Mouse (Mus musculus) hindbrain, postnatal 0 days (tissue): ENCODE measurements around the gene Mthfs. TPM values are rescaled to one million over a fixed set of nuclear protein-coding genes. Genes with fewer than 3 reads are reported as not detected.
"Not testable (repeated sequence)": the region's sequence is repeated elsewhere in the genome, so short reads cannot be mapped to it uniquely, and the experiment has no call there.

Source experiments
- ATAC-seq: fragments of 200-750 bp; cut with Nextera tagmentation; 2 replicates; pipeline ENCODE4 v1.8.0; 2017; ENCODE audit warnings: mild to moderate bottlenecking, moderate TSS enrichment, moderate library complexity
- DNase-seq: peaks from one replicate; pipeline ENCODE4 v3.0.0-alpha.2; 2015; ENCODE audit warnings: low spot score
- H3K27ac ChIP-seq: fragments of 300-500 bp; sonication (generic); 2 replicates; pipeline ENCODE4 v1.5.1; 2014; ENCODE audit warnings: mild to moderate bottlenecking
- H3K27me3 ChIP-seq: fragments of 300-500 bp; sonication (generic); 2 replicates; pipeline ENCODE4 v1.6.1; 2014; ENCODE audit warnings: low read length, mixed read lengths; ENCODE audit not compliant: insufficient read depth
- H3K36me3 ChIP-seq: fragments of 300-500 bp; sonication (generic); 2 replicates; pipeline ENCODE4 v1.6.1; 2014; ENCODE audit warnings: low read length, mixed read lengths; ENCODE audit not compliant: insufficient read depth
- H3K4me1 ChIP-seq: fragments of 300-500 bp; sonication (generic); 2 replicates; pipeline ENCODE4 v1.6.1; 2014; ENCODE audit warnings: antibody characterized with exemption, low read length, mixed read lengths; ENCODE audit not compliant: insufficient read depth
- H3K4me2 ChIP-seq: fragments of 300-500 bp; sonication (generic); 2 replicates; pipeline ENCODE4 v1.6.1; 2014; ENCODE audit warnings: low read depth, mild to moderate bottlenecking, low read length, moderate library complexity, mixed read lengths
- H3K4me3 ChIP-seq: fragments of 300-500 bp; sonication (generic); 2 replicates; pipeline ENCODE4 v1.5.1; 2014; ENCODE audit warnings: low read length
- H3K9ac ChIP-seq: fragments of 300-500 bp; sonication (generic); replicated peaks from 2 replicates; pipeline ENCODE4 v1.6.1; 2014; ENCODE audit warnings: mild to moderate bottlenecking, low read length, moderate library complexity, mixed read lengths
- H3K9me3 ChIP-seq: fragments of 300-500 bp; sonication (generic); 2 replicates; pipeline ENCODE4 v1.6.1; 2016; ENCODE audit warnings: low read length, mixed read lengths
- CTCF ChIP-seq: IDR thresholded peaks from 2 replicates; pipeline ENCODE4 v1.5.1; 2016; ENCODE audit warnings: antibody characterized with exemption, control low read depth, low read depth
- WGBS: fragments of 180-500 bp; shearing (Covaris S2); extraction: QIAGEN DNeasy Blood & Tissue Kit; methylation state at CpG from one replicate; pipeline ENCODE4 v1.1.7; 2014; 5-methylcytosine and 5-hydroxymethylcytosine counted together
- polyA plus RNA-seq: library from polyadenylated mRNA; unstranded; fragments of >200 nt; fragmentation: Nextera tagmentation; extraction: Ambion mirVana; gene quantifications from 2 replicates; pipeline ENCODE4 v1.2.1, GENCODE M21; 2015
- total RNA-seq: library from RNA; depleted of rRNA; stranded (reverse); fragments of >200 nt; gene quantifications from 2 replicates; pipeline ENCODE4 v1.2.3, GENCODE M21; 2014; rRNA removed

The Mthfs gene
- total RNA-seq (5.3 and 11.1 TPM in 2 replicates), polyA plus RNA-seq (22.5 and 23.7 TPM in 2 replicates)

DNA sequence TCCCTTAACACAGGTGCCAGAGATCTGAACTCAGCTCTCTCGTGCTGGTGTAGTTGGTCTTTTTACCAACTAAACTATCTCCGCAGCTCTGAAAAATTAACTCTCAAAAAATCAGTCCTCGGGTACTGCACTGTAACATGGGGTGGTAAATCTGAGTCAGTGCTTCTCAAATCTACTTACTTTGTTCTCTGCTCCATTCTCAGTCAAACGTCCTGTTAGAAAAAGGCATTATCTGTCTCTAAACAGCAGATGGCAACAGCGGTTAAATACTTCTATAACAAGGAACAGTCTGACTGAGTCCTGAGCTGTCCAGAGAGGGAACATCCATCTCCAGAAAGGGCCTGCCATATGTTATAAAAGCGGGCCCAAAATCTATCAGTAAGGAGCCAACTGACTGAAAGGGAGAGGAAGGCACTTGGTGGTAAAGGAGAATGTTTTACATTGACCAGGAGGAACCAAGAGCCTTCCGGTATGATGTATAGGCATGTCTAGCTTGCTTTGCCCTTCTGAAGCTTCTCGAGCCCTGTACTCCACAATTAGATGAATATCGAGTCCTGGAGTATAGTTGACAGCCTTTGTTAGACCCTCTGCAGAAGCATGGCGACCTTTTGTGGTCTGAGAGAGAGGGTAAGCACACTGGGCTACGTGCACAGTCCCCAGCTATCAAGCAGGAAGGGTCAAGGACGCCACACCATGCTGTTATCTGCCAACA lies at the start of gene Mthfs:
Mthfs (plus strand) TSS at position 324 of the 712 bp plus-strand sequence.
- peak within 1 kb of the TSS; percentile 44 for H3K4me2 ChIP-seq
- peak; percentile 35; the same call in 1 of the 2 replicates for TF ChIP-seq CTCF
- not testable (repeated sequence) for H3K9me3 ChIP-seq, H3K27me3 ChIP-seq, H3K36me3 ChIP-seq, H3K4me1 ChIP-seq, H3K9ac ChIP-seq
- H3K27ac ChIP-seq, result peak within 1 kb of the TSS; percentile 78; the same call in 1 of the 2 replicates
- DNase-seq (peak; percentile 6), ATAC-seq (peak; percentile 77)
- 20% methylated on average over 9 of the region's 12 CpGs for WGBS
- H3K4me3 ChIP-seq, result peak within 1 kb of the TSS; percentile 26

DNA sequence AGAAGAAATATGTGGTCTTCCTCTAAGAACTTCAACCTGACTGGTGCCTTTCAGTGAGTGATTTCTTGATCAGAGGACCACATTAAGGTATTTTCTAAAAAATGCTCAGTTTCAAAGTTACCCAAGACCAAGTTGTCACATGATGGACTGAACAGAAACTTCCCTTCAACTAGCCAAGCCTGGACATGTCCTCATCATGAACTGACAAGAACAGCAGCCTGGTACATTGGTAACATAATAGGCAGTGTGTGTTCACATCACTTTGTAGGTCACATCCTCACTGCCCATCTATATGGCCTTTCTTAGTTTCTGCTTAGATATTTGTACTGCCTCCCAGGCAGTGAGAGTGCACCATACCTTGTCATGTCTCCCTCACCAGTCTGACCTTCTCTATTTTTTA lies 37.9 kb upstream of the Mthfs start:
- not testable (repeated sequence) for H3K4me3 ChIP-seq

DNA sequence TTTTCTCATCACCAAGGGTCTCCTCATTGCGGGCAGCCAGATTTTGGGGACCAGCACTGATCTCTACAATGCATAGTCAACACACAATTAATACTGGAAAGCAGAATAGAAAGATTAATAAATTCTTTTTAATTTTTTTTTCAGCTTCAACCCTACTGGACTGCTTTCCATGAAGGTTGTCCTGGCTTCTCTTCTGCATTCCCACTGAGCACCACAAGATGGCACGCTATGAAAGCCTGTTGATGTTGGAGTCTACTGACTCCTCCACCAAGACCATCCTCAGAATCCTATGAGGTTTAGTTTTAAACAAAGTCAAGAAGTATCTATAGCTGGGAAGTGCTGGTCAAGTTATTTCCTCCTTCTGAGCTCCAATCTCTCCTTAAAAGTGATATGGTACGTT lies 31.6 kb upstream of the Mthfs start:
- peak; percentile 36; the same call in 1 of the 2 replicates for TF ChIP-seq CTCF
- not testable (repeated sequence) for H3K4me2 ChIP-seq
- WGBS, result 32% methylated on average over 2 of the region's 3 CpGs

More for the DNA sequence above, 37.9 kb upstream of the Mthfs start:
- not testable (repeated sequence) for H3K4me2 ChIP-seq, H3K27ac ChIP-seq, H3K9me3 ChIP-seq, H3K9ac ChIP-seq, ATAC-seq, DNase-seq, H3K36me3 ChIP-seq, H3K4me1 ChIP-seq, H3K27me3 ChIP-seq

DNA sequence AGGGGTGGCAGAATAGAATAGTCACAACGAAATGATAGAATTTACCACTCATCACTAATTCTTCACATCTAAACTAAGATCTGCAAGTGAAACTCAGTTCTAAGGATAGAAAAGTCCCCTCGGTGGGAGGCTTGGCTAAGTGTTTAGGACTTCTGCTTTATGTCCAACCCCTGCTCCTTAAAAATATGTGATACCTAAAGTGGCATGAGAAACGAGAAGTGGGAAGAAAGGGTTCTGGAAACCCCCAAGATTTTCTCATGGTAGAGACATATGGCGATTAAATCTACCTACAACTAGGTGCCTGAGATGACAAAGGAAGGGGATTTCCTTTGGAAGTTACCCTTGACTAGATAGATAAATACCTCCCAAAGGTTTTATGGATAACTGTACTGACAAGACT lies 31.0 kb upstream of the Mthfs start:
- not testable (repeated sequence) for H3K9ac ChIP-seq, DNase-seq, H3K4me1 ChIP-seq, ATAC-seq, H3K4me2 ChIP-seq, H3K27ac ChIP-seq, H3K36me3 ChIP-seq, H3K9me3 ChIP-seq, H3K27me3 ChIP-seq, H3K4me3 ChIP-seq
- 93% methylated on average over 3 of the region's 4 CpGs for WGBS

More for the DNA sequence above, 31.6 kb upstream of the Mthfs start:
- H3K9ac ChIP-seq, ATAC-seq, H3K27me3 ChIP-seq, DNase-seq, H3K4me3 ChIP-seq, H3K4me1 ChIP-seq, H3K27ac ChIP-seq, H3K36me3 ChIP-seq, H3K9me3 ChIP-seq: not testable (repeated sequence)

DNA sequence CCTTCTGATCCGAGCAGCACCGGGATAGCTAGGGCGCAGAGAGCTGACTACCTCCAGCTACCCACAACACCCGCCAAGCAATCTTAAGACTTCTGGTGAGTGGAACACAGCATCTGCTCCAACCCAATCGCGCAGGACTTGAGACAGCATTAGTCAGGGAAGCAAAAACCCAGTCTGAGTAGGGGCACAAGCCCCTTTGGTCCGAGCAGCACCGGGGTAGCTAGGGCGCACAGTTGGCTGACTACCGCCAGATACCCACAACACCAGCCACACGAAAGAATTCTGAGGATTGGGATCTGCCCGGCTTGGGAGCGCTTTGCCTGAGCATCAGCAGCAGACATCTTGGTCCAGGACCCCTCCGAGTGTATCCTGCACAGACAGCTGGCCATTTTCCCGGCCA lies 23.5 kb upstream of the Mthfs start:
- not testable (repeated sequence) for H3K27ac ChIP-seq, H3K4me2 ChIP-seq, ATAC-seq, H3K4me3 ChIP-seq, H3K27me3 ChIP-seq, H3K4me1 ChIP-seq, H3K36me3 ChIP-seq, DNase-seq, H3K9ac ChIP-seq, H3K9me3 ChIP-seq
- WGBS, result 87% methylated on average over 15 of the region's 15 CpGs

DNA sequence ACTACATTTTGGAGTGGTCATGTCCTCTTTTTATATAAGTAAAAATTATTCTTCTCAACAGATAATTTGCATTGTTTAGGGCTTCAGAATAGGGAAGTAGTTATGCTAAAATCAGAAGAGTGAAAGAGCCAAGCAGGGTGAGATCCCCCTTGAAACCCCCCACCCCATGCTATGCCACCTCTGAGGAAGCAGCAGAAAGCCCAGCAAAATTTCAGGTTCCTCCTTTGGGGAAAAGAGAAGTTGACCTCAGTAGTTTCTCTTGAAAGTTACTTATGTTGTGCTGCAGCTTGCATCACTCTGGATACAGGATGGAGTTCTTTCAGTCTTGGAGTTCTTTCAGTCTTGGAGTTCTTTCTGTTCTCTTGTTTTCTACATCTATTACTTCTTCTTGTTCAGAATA lies 15.0 kb upstream of the Mthfs start:
- not testable (repeated sequence) for H3K27me3 ChIP-seq, H3K9ac ChIP-seq, H3K9me3 ChIP-seq, H3K4me3 ChIP-seq, H3K4me1 ChIP-seq, DNase-seq, ATAC-seq, H3K36me3 ChIP-seq, H3K4me2 ChIP-seq, H3K27ac ChIP-seq

DNA sequence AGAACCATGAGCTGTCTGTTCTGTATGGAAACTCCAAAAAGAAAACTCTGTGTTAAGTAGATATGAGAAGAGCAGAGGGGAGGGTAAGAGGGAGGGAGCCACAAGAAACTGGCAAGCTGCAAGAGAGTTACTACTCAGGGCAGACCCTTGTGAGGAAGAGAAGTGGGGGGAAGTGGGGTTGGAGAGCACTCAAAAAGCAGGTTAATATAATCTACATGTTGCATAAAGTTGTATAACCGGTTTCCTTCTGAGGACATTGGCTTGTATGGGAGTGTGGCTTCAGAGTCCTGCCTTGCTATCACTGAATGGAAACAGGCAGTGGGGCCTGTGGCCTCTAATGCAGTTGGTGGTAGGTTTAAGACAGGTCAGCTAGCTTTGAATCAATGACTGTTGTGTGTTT lies 13.0 kb upstream of the Mthfs start:
- not testable (repeated sequence) for H3K36me3 ChIP-seq, H3K4me1 ChIP-seq, H3K27me3 ChIP-seq, H3K9me3 ChIP-seq, H3K27ac ChIP-seq, H3K4me2 ChIP-seq, ATAC-seq, DNase-seq, H3K4me3 ChIP-seq, H3K9ac ChIP-seq
- 100% methylated on average over 1 of the region's 1 CpGs for WGBS

DNA sequence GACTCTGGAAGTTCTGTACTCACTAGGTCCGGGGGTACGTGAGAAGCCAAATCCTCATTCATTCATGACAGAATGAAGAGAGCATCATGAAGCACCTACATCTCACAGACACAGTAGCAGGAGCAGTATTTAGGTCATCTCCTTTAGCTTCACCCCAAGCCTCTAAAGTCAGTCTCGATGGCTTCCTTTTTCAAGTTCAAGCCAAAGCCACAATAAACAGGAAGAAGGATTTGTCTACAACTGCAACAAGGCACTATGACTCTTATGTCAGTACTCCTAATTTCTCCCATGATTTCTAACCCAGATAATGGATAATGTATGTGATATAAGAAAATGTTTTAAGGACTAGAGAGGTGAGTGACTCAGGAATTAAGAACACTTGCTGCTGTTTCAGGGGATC lies 12.1 kb upstream of the Mthfs start:
- not testable (repeated sequence) for DNase-seq, ATAC-seq, H3K4me3 ChIP-seq, H3K9me3 ChIP-seq, H3K27ac ChIP-seq, H3K27me3 ChIP-seq, H3K4me1 ChIP-seq, H3K36me3 ChIP-seq, H3K4me2 ChIP-seq, H3K9ac ChIP-seq
- WGBS, result 92% methylated on average over 3 of the region's 3 CpGs

DNA sequence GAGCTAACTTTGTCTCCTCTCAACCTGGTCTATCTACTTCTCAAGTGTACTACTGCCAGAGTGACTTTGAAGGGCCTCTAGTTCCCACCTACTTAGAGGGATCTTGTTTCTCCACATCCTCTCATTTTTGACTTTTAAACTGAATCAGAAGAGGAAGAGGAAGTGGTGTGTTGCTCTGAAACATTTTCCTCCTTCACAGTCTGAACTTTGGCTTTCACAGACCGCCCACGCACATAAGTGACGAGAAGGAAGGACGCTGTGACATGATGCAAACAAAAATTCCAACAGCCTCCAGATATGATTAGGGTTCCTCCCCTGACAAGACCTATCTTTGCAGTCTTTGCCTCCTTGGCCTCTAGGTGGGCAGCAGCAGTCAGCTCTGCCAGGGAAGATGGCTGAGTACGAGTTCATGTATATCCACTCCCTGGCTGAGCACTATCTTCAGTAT lies 11.5 kb upstream of the Mthfs start, which contains the start of the genes Bcl2a1b and Gm29094:
Bcl2a1b (plus strand) TSS at position 241 of the 448 bp plus-strand sequence.
Gm29094 (plus strand) TSS at position 411 of the 448 bp plus-strand sequence.
- 95% methylated on average over 5 of the region's 5 CpGs for WGBS

DNA sequence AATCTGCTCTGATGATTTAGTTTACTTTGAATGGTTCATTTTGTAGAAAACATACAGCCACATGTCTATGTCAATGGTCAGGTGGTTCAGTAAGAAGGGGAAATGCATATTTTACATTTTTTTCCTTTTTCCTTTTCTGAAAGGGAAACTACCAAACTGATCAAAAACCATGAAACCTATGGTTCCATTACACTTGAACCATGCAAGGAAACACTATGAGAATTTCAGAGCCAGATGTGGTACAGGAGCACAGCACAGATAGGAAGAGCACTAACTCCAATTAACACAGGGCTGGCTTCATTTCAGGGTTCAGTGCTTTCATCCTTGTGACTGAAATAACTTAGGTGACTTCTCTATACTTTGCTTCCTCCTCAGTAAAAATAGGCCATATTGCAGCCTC lies 8.2 kb upstream of the Mthfs start:
- not testable (repeated sequence) for H3K36me3 ChIP-seq, H3K4me1 ChIP-seq, H3K9me3 ChIP-seq, H3K9ac ChIP-seq, H3K27ac ChIP-seq, H3K4me2 ChIP-seq, H3K4me3 ChIP-seq, DNase-seq, ATAC-seq, H3K27me3 ChIP-seq

More for the DNA sequence above, 11.5 kb upstream of the Mthfs start, which contains the start of the genes Bcl2a1b and Gm29094:
- not testable (repeated sequence) for H3K27ac ChIP-seq, DNase-seq, ATAC-seq, H3K4me2 ChIP-seq, H3K9ac ChIP-seq, H3K9me3 ChIP-seq, H3K36me3 ChIP-seq, H3K4me3 ChIP-seq, H3K4me1 ChIP-seq, H3K27me3 ChIP-seq
